Mouse (Mus musculus): Measurements from ENCODE around the gene Taar8a. TPM values are rescaled to one million over a fixed set of nuclear protein-coding genes. Genes with fewer than 3 reads are reported as not detected.
"Not testable (repeated sequence)": the region's sequence is repeated elsewhere in the genome, so short reads cannot be mapped to it uniquely, and the experiment has no call there.

The Taar8a gene
- total RNA-seq (2015) (not detected in 2 replicates), total RNA-seq (2017) (not detected in 2 replicates)

GRCm38 (mm10) chr10:24076200-24076599 is at the start of gene Taar8a:
Gene Taar8a, plus strand, starts transcription at chr10:24076500.
- ATAC-seq (ENCODE audit: poor library complexity, severe bottlenecking) = not testable (repeated sequence)

- ATAC-seq (ENCODE audit: poor library complexity, severe bottlenecking) = no peak
Observed at GRCm38 (mm10) chr10:24026922-24027321, 49.4 kb upstream of the Taar8a start, which contains the start of gene Taar7d. Gene Taar7d, plus strand, starts transcription at chr10:24027222.

DNA sequence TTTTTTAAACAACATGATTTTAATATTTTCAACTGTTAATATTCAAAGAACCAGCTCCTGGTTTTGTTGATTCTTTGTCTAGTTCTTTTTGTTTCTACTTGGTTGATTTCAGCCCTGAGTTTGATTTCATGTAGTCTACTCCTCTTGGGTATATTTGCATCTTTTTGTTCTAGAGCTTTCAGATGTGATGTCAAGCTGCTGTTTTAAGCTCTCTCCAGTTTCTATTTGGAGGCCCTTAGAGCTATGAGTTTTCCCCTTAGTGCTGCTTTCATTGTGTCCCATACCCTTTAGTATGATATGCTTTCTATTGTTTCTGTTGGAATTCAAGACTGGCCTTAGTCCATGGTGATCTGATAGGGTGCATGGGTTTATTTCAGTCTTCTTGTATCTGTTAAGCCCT is 45.0 kb upstream of the Taar8a start:
- no peak for ATAC-seq (ENCODE audit: poor library complexity, severe bottlenecking)

- no peak for ATAC-seq (ENCODE audit: poor library complexity, severe bottlenecking)
Observed at GRCm38 (mm10) chr10:24037314-24037713, 39.0 kb upstream of the Taar8a start, which contains the start of gene Taar7e. Gene Taar7e, plus strand, starts transcription at chr10:24037614.

DNA sequence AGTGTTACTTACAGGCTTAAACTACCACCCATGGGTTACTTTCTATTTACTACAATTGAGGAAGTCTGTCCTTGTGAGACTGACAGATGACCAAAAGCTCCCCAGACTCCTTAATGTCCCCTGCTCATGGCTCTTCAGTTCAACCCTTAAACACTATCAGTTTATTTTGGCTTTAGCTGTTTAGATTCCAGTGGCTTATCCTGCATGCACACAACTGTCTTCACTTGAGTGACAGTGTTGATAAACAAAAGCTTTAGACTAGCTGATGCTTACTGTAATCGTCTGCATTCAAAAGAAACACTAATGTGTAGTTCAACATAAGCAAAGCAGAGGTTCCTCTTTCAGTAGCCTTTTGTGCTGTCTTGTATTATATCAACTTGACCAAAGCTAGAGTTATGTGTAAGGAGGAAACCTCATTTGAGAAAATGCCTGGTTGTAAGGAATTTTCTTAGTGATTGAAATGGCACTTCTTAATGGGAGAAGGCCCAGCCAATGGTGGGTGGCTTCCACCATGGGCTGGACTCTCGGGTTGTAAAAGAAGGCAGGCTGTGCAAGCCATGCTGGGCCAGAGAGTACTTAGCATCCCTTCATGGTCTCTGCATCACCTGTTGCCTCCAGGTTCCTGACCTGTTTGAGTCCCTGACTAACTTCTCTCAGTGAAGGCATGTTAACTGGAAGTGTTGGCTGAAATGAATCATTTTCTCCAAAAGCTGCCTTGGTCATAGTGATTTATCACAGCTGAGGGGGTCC is 36.0 kb upstream of the Taar8a start:
- ATAC-seq (ENCODE audit: poor library complexity, severe bottlenecking) = peak; percentile 30; the same call in 1 of the 2 replicates

GRCm38 (mm10) chr10:24049210-24049609 is 27.1 kb upstream of the Taar8a start, which contains the start of gene Taar7f:
Gene Taar7f, plus strand, starts transcription at chr10:24049510.
- no peak for ATAC-seq (ENCODE audit: poor library complexity, severe bottlenecking)

DNA sequence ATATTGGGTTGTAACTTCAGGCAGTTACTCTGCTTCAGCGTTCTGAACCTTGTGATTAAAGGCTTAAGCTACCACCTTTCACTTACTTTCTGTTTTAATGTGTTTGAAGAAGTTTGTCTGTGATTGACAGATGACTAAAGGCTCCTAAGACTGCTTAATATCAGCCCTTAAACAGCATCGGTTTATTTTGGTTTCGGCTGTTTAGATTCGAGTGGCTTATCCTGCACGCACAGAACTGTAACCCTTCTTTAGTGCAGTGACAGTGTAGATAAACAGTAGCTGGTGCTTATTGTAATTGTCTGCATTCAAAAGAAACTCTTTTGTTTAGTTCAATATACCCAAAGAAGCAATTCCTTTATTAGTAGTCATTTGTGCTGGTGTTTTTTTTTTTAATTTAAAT is 24.3 kb upstream of the Taar8a start:
- no peak for ATAC-seq (ENCODE audit: poor library complexity, severe bottlenecking)

- peak; percentile 78 for ATAC-seq (ENCODE audit: poor library complexity, severe bottlenecking)
Observed at GRCm38 (mm10) chr10:24058986-24059385, 17.3 kb upstream of the Taar8a start.

- not testable (repeated sequence) for ATAC-seq (ENCODE audit: poor library complexity, severe bottlenecking)
Observed at GRCm38 (mm10) chr10:24074751-24075150, 1.5 kb upstream of the Taar8a start.

GRCm38 (mm10) chr10:24080166-24080565 is 3.9 kb downstream of the Taar8a start:
- ATAC-seq (ENCODE audit: poor library complexity, severe bottlenecking) = no peak

DNA sequence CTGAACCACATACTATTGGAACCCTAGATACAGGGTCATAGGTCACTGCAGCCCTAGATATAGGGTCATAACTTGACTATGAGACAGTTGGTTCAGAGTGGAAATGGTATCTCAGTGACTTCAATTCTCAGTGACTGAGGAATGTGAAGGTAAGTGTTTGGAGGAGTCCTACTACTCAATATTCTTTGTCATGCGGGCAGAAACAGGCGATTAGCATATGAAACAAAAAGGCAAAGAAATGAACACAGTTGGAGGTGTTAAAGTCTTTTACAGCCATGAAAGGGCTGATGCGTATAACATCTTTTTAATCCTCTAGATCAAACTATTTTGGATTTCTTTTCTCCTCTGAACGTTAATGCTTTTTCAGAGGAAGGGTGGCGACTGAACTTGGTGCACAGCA is 9.6 kb downstream of the Taar8a start:
- ATAC-seq (ENCODE audit: poor library complexity, severe bottlenecking) = no peak

DNA sequence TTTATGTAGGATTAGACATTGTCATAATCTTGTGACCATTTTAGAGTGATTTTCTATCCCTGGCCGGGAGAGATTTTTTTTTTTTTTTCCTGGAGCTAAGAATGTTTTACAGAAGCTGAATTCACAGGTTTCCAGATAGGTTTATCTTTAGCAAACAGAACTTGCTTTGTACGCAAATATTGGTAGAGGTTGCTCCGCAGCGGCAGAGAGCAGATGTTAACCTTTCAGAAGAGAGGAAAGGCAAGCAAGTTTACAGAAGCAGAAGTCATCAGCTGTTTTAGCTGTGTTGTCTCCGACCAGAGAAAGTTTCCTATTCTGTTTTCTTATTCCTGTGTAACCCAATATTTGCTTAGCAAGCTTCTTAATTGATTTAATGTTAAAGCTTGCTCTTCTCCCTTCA is 10.3 kb downstream of the Taar8a start:
- ATAC-seq (ENCODE audit: poor library complexity, severe bottlenecking) = no peak

DNA sequence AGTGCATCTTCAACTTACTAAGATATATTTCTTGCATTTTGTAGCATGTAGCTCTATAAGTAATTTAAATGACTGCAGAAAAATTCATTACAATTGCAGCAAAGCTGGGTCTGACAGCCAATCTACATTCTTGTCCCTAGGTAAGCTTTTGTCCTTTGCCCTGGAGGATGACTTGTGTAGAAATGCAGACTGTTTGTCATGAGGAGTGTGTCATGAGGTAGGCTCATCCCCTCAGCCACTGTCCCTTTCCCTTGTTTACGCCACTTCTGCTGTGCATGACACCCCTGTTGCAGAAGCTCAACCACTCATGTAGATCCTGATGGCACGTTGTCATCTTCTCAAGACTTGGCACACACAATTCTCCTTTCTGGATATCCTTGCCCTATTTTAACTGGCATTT is 10.9 kb downstream of the Taar8a start:
- no peak for ATAC-seq (ENCODE audit: poor library complexity, severe bottlenecking)

- ATAC-seq (ENCODE audit: poor library complexity, severe bottlenecking) = no peak
Observed at GRCm38 (mm10) chr10:24092194-24092593, 15.9 kb downstream of the Taar8a start, which contains the start of gene Taar8b. Gene Taar8b, minus strand, starts transcription at chr10:24092294.

- ATAC-seq (ENCODE audit: poor library complexity, severe bottlenecking) = not testable (repeated sequence)
Observed at GRCm38 (mm10) chr10:24097010-24097409, 20.7 kb downstream of the Taar8a start.

DNA sequence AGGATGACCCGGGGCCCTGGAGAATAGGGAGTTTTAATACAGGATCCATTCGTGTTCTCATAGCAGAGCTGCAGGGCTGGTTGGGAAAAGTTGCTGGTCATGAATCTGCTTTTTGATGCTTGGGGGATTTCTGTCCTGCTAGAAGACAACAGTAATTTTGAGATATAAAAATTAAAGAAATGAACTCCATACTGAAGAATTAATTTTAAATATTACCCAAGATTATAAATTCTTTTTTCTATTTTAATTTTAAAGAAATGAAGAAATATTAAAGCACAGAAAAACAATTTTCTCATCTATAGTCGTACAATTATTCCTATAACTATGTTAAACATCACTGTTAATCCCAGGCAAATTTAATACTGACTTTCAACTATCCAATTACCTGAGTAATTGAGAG is 25.5 kb downstream of the Taar8a start, which contains the start of gene Taar8c:
Gene Taar8c (minus strand): TSS at position 101 of the 400 bp plus-strand sequence.
- ATAC-seq (ENCODE audit: poor library complexity, severe bottlenecking) = not testable (repeated sequence)

DNA sequence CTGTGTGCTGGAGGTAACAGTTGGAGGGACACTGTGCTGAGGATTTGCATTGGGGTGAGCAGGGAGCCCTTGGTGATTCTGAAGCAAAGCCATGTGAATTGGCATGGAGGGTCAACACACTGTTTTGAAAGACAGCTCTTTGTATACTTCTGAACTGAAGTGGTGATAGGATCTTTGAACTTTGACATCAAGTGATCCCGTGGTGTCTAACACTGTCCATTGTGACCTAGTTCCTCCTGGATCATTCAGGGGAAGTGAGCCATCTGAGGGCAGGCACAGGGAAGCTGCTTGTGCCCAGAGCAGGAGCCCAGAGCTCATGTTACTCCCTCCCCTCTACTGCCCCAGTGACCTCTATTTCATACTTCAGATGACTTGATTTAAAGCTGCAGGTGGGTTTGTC is 27.0 kb downstream of the Taar8a start:
- ATAC-seq (ENCODE audit: poor library complexity, severe bottlenecking) = peak; percentile 35; the same call in 1 of the 2 replicates

DNA sequence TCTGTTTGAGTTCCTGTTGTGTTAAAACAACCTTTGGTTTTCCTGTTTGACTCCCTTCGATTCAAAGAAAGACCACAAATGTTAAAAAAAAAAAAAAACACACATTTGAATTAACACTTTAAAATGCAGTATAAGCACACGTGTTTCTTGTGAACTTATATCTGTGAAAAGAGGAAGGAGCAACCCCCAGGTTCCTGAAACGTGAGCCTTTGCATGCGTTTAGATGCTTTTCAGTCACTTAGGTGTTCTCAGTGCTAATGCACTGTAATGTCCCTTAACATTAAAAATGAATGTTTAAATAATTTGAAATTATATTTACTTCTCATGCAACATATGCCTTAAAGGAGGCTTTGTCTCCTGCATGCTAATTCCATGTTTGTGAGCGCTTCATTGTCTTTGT is 31.4 kb downstream of the Taar8a start:
- ATAC-seq (ENCODE audit: poor library complexity, severe bottlenecking) = no peak

DNA sequence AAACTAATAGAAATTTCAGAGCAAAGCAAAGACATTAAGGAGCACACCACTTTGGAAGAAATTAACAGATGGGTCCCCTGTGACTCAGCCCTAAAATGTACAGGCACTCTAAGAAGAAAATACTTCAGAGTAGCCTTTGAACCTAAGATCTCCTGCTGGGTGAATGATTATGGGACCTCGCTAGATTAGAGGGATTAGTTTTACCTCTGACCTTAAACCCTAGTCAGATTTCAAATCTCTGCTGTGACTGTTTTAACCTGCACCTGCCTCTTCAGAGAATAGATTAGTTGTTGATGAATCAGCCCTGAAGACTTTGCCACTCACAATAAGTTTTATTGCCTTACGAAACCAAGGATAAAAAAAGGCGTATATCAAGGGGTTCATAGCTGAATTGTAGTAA is 31.9 kb downstream of the Taar8a start:
- no peak for ATAC-seq (ENCODE audit: poor library complexity, severe bottlenecking)

DNA sequence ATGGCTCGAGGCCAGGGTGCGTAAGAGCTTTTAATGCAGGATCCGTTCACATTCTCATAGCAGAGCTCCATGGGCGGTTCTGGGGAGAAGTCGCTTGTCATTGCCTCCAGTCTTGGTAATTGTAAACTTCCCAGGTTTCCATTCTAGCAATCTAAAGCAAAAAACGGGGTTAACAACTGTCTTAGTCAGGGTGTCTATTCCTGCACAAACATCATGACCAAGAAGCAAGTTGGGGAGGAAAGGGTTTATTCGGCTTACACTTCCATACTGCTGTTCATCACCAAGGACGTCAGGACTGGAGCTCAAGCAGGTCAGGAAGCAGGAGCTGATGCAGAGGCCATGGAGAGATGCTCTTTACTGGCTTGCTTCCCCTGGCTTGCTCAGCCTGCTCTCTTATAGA is 33.1 kb downstream of the Taar8a start, which contains the start of gene Taar9:
Gene Taar9 (minus strand): TSS at position 101 of the 400 bp plus-strand sequence.
- not testable (repeated sequence) for ATAC-seq (ENCODE audit: poor library complexity, severe bottlenecking)

- ATAC-seq (ENCODE audit: poor library complexity, severe bottlenecking) = peak; percentile 81
Observed at GRCm38 (mm10) chr10:24111116-24111778, 34.9 kb downstream of the Taar8a start.

Measured in megakaryocyte, adult 5-6 weeks (primary cell).